In the genomic region with DNA sequence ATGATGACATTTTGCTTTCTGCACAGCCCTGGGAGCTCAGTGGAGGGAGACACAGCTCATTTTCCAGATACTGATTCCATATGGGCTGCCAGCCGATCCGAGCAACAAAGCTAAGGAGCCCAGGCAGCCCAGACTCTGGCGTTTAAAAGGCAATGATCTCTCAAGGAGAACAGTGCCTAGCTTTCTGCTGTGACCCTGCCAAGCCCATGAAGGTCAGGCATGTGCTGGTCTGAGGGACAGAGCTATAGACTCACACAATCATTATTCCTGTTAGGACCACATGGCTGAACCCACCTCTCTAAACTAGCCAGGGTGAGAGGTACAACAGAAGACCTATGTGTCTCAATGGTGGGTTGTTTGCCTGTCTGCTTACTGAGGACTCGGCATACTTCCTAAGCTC, we compare ENCODE assay signal across 7 mouse cellular contexts. TPM values are rescaled to one million over a fixed set of nuclear protein-coding genes. Genes with fewer than 3 reads are reported as not detected.
A peak's percentile ranks its signal among the peaks of the same experiment; 100 is the strongest.
DNase-seq lines count a peak whose midpoint lies in the region; ATAC-seq lines count a peak whose summit lies in the region.

No protein-coding gene starts in this region.

- ATAC-seq in forebrain, embryonic 14.5 days = no peak
- ATAC-seq in midbrain, embryonic 15.5 days (replicated peaks) = peak; percentile 62; the same call in 1 of the 2 replicates

- no peaks in the 10 kb centered on the region for H3K36me3 ChIP-seq in forebrain, embryonic 14.5 days (ENCODE audit: control insufficient read depth, insufficient read depth, low read length)
- no peaks in the 10 kb centered on the region for H3K36me3 ChIP-seq in midbrain, embryonic 15.5 days (replicated peaks)

- 0 out of 2 replicates have a peak overlapping the region, but pooled peaks have one; percentile 1 for H3K4me2 ChIP-seq in forebrain, embryonic 14.5 days (ENCODE audit: low read length)
- peak overlapping the region; percentile 31 for H3K4me2 ChIP-seq in midbrain, embryonic 15.5 days

- H3K27ac ChIP-seq in forebrain, embryonic 14.5 days (ENCODE audit: low read depth, low read length) = peak overlapping the region; percentile 76
- peak overlapping the region; percentile 75 for H3K27ac ChIP-seq in midbrain, embryonic 15.5 days

- peaks cover 21% of the 10 kb centered on the region for H3K4me1 ChIP-seq in forebrain, embryonic 14.5 days (ENCODE audit: control insufficient read depth, insufficient read depth, low read length)
- H3K4me1 ChIP-seq in midbrain, embryonic 15.5 days = peaks cover 42% of the 10 kb centered on the region

- H3K9ac ChIP-seq in forebrain, embryonic 14.5 days (ENCODE audit: low read length) = 0 out of 2 replicates have a peak overlapping the region, but pooled peaks have one; percentile 35
- H3K9ac ChIP-seq in midbrain, embryonic 15.5 days = no peak overlapping the region

- no peaks in the 10 kb centered on the region for H3K9me3 ChIP-seq in forebrain, embryonic 14.5 days (replicated peaks; ENCODE audit: control insufficient read depth, low read length)
- no peaks in the 10 kb centered on the region for H3K9me3 ChIP-seq in midbrain, embryonic 15.5 days

- WGBS in forebrain, embryonic 14.5 days = 11% methylated on average over 4 of the region's 4 CpGs
- 10% methylated on average over 4 of the region's 4 CpGs for WGBS in midbrain, embryonic 15.5 days

- no peak overlapping the region for H3K4me3 ChIP-seq in forebrain, embryonic 14.5 days (ENCODE audit: low read depth, low read length)
- H3K4me3 ChIP-seq in midbrain, embryonic 15.5 days = no peak overlapping the region

- no peaks in the 10 kb centered on the region for H3K27me3 ChIP-seq in forebrain, embryonic 14.5 days (replicated peaks; ENCODE audit: control insufficient read depth, insufficient read depth, low read length)
- no peaks in the 10 kb centered on the region for H3K27me3 ChIP-seq in midbrain, embryonic 15.5 days (replicated peaks)

- peak; percentile 22 for DNase-seq in kidney, adult 9 months
- DNase-seq in kidney, adult 8-10 months = no peak
- peak; percentile 44 for DNase-seq in adrenal gland, postnatal 25 days
- DNase-seq in forebrain, embryonic 14.5 days (ENCODE audit: low spot score) = peak; percentile 47
- no peak for DNase-seq in MN1 (ENCODE audit: low spot score)
- no peak for DNase-seq in lung, postnatal 25 days (ENCODE audit: low spot score)

RNA-seq across cellular contexts. Expression of a gene that starts 44.1 kb away (rescaled TPM):
- 64.5 and 70.0 TPM in 2 replicates for total RNA-seq in adrenal gland, postnatal 25 days (2021)
- 41.2 and 44.2 TPM in 2 replicates for polyA plus RNA-seq in forebrain, embryonic 14.5 days (2014; fragmentation: Nextera tagmentation; extraction: Ambion mirVana)
- polyA plus RNA-seq in midbrain, embryonic 15.5 days (2015; fragmentation: Nextera tagmentation; extraction: Ambion mirVana) = 51.9 and 55.8 TPM in 2 replicates

Comparison
In these comparisons a context has a peak if more than half of its experiments do, and no peak if none do; other contexts are left out.
1. DNase-seq: peak in kidney, adult 9 months (single experiment), adrenal gland, postnatal 25 days (single experiment) and forebrain, embryonic 14.5 days (single experiment); none in kidney, adult 8-10 months (0 of 2), MN1 (single experiment) and lung, postnatal 25 days (single experiment).